Mouse (Mus musculus) 3134 (cell line): ENCODE data around the gene Cnpy4.

Experiments
- DNase-seq: peaks from one replicate; pipeline ENCODE4 v3.0.0-alpha.2; 2011; ENCODE audit warnings: low spot score; ENCODE audit not compliant: insufficient read length; ENCODE audit errors: extremely low read depth

Cnpy4 gene

GRCm38 (mm10) chr5:138186950-138187638 is at the start of gene Cnpy4, which contains the start of gene Taf6:
TSS of gene Cnpy4 (plus strand) at chr5:138187485.
TSS of gene Taf6 (minus strand) at chr5:138187451.
- peak; percentile 83 for DNase-seq

GRCm38 (mm10) chr5:138137935-138138549 is 49.2 kb upstream of the Cnpy4 start:
- DNase-seq, result no peak

- no peak for DNase-seq
Observed at GRCm38 (mm10) chr5:138138585-138138984, 48.7 kb upstream of the Cnpy4 start.

GRCm38 (mm10) chr5:138154390-138154789 is 32.9 kb upstream of the Cnpy4 start:
- DNase-seq, result no peak

GRCm38 (mm10) chr5:138155443-138155976 is 31.8 kb upstream of the Cnpy4 start, which contains the start of gene Zfp113:
TSS of gene Zfp113 (minus strand) at chr5:138155744.
- peak; percentile 89 for DNase-seq

- DNase-seq, result no peak
Observed at GRCm38 (mm10) chr5:138160224-138160762, 27.0 kb upstream of the Cnpy4 start.

- peak; percentile 89 for DNase-seq
Observed at GRCm38 (mm10) chr5:138160842-138161665, 26.2 kb upstream of the Cnpy4 start, which contains the start of gene Cops6. TSS of gene Cops6 (plus strand) at chr5:138161071.

- DNase-seq, result no peak
Observed at GRCm38 (mm10) chr5:138163046-138163445, 24.2 kb upstream of the Cnpy4 start.

GRCm38 (mm10) chr5:138163610-138164009 is 23.7 kb upstream of the Cnpy4 start:
- DNase-seq, result no peak

GRCm38 (mm10) chr5:138165594-138165993 is 21.7 kb upstream of the Cnpy4 start:
- no peak for DNase-seq

GRCm38 (mm10) chr5:138170936-138171561 is 16.2 kb upstream of the Cnpy4 start:
- peak; percentile 97 for DNase-seq

GRCm38 (mm10) chr5:138171695-138172491 is 15.4 kb upstream of the Cnpy4 start, which contains the start of the genes Ap4m1 and Mcm7:
TSS of gene Ap4m1 (plus strand) at chr5:138172002.
TSS of gene Mcm7 (minus strand) at chr5:138172422.
- peak; percentile 94 for DNase-seq

- DNase-seq, result no peak
Observed at GRCm38 (mm10) chr5:138173217-138173616, 14.1 kb upstream of the Cnpy4 start.

- DNase-seq, result peak; percentile 61
Observed at GRCm38 (mm10) chr5:138187661-138188306, 499 bp downstream of the Cnpy4 start.

GRCm38 (mm10) chr5:138193771-138194727 is 6.8 kb downstream of the Cnpy4 start, which contains the start of gene Mblac1:
TSS of gene Mblac1 (plus strand) at chr5:138194314.
- peak; percentile 93 for DNase-seq

GRCm38 (mm10) chr5:138194755-138195345 is 7.6 kb downstream of the Cnpy4 start:
- DNase-seq, result no peak

- DNase-seq, result no peak
Observed at GRCm38 (mm10) chr5:138195463-138195862, 8.2 kb downstream of the Cnpy4 start.
